Comparison of ENCODE assay signal across 10 mouse cellular contexts in the genomic region with DNA sequence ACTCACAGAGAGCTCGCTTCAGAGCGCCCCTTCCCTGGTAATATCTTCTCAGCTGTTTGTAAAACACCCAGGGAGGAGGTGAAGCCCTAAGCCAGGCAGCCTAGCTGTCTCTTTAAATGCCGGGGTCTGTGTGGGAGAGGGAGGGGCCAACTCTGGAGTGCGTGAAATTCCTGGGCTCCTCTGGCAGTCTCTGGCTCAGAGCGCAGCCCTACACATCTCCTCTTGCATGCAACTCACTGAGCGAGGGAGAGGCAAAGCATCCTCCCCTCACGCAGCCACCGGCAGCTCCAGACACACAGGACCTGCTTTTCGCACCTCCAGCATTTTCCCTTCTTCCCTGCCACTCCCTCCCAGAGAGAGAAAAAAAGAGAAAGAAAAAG. TPM values are rescaled to one million over a fixed set of nuclear protein-coding genes. Genes with fewer than 3 reads are reported as not detected.
DNase-seq lines count a peak whose midpoint lies in the region; ATAC-seq and TF ChIP-seq lines count a peak whose summit lies in the region.
"Had no signal": no experiment of that assay in that cellular context is flagged by ENCODE, and none has a peak within 500 bp of the region (broad histone marks: within the 10 kb centered on the region; RNA-seq: fewer than 3 reads in every experiment).

A gene (plus strand): TSS at position 186 of the 380 bp plus-strand sequence.

- WGBS in forebrain, embryonic 14.5 days = 1% methylated on average over 9 of the region's 9 CpGs
- under 1% methylated on average over 9 of the region's 9 CpGs for WGBS in kidney, adult 2 months
- WGBS in limb, embryonic 11.5 days = under 1% methylated on average over 9 of the region's 9 CpGs
- WGBS in neural tube, embryonic 13.5 days = 0% methylated on average over 9 of the region's 9 CpGs

- H3K4me3 ChIP-seq in forebrain, embryonic 14.5 days (ENCODE audit: low read depth, low read length) = peak within 1 kb of the TSS; percentile 45
- H3K4me3 ChIP-seq in kidney, adult 2 months (ENCODE audit: insufficient read depth, low read depth, low read length) = no peak within 1 kb of the TSS
- H3K4me3 ChIP-seq in limb, embryonic 11.5 days (ENCODE audit: low read depth, low read length) = no peak within 1 kb of the TSS
- H3K4me3 ChIP-seq in neural tube, embryonic 13.5 days = peak within 1 kb of the TSS; percentile 49
- H3K4me3 ChIP-seq: liver, embryonic 13.5 days had no signal

- TF ChIP-seq CTCF in kidney, adult 2 months (conservative IDR thresholded peaks at IDR 0.05; ENCODE audit: insufficient read depth, insufficient read length, low read depth, low read length) = no peak

- no peaks in the 10 kb centered on the region; the same call in 1 of the 2 replicates for H3K4me1 ChIP-seq in forebrain, embryonic 14.5 days (ENCODE audit: control insufficient read depth, insufficient read depth, low read length)
- no peaks in the 10 kb centered on the region for H3K4me1 ChIP-seq in kidney, adult 2 months (ENCODE audit: control insufficient read depth, insufficient read depth, low read length)
- no peaks in the 10 kb centered on the region for H3K4me1 ChIP-seq in limb, embryonic 11.5 days (ENCODE audit: control insufficient read depth, insufficient read depth, low read length)
- H3K4me1 ChIP-seq in neural tube, embryonic 13.5 days (replicated peaks) = peaks cover 11% of the 10 kb centered on the region
- H3K4me1 ChIP-seq: liver, embryonic 13.5 days had no signal

- DNase-seq in kidney, adult 11 months = peak; percentile 12
- no peak for DNase-seq in kidney, adult 8-10 months
- DNase-seq in forebrain, embryonic 14.5 days (ENCODE audit: low spot score) = peak; percentile 91
- DNase-seq in kidney, adult 2 months = peak; percentile 4
- DNase-seq in limb, embryonic 11.5 days (ENCODE audit: low spot score) = peak; percentile 58
- no peak for DNase-seq in spleen, adult 18-20 months
- DNase-seq in urinary bladder, postnatal 14 days (ENCODE audit: low spot score) = no peak
- DNase-seq: liver, embryonic 13.5 days had no signal

- ATAC-seq in forebrain, embryonic 14.5 days = peak; percentile 98
- ATAC-seq in limb, embryonic 11.5 days (ENCODE audit: insufficient number of reproducible peaks, low FRiP score, low TSS enrichment, low read depth) = peak; percentile 86
- peak; percentile 91 for ATAC-seq in neural tube, embryonic 13.5 days (ENCODE audit: low read depth)

- peak within 1 kb of the TSS; percentile 57 for H3K4me2 ChIP-seq in forebrain, embryonic 14.5 days (ENCODE audit: low read length)
- H3K4me2 ChIP-seq in limb, embryonic 11.5 days (ENCODE audit: low read depth, severe bottlenecking) = peak within 1 kb of the TSS; percentile 25
- H3K4me2 ChIP-seq in neural tube, embryonic 13.5 days = peak within 1 kb of the TSS; percentile 60
- H3K4me2 ChIP-seq: liver, embryonic 13.5 days had no signal

- peak within 1 kb of the TSS; percentile 61 for H3K9ac ChIP-seq in forebrain, embryonic 14.5 days (ENCODE audit: low read length)
- no peak within 1 kb of the TSS for H3K9ac ChIP-seq in limb, embryonic 11.5 days (ENCODE audit: low read length)
- peak within 1 kb of the TSS; percentile 72 for H3K9ac ChIP-seq in neural tube, embryonic 13.5 days
- H3K9ac ChIP-seq: liver, embryonic 13.5 days had no signal

- H3K36me3 ChIP-seq in forebrain, embryonic 14.5 days (ENCODE audit: control insufficient read depth, insufficient read depth, low read length) = no peaks in the 10 kb centered on the region
- H3K36me3 ChIP-seq in kidney, adult 2 months (ENCODE audit: control insufficient read depth, insufficient read depth, low read length) = no peaks in the 10 kb centered on the region
- no peaks in the 10 kb centered on the region for H3K36me3 ChIP-seq in limb, embryonic 11.5 days (ENCODE audit: control insufficient read depth, insufficient read depth, low read length)
- H3K36me3 ChIP-seq in neural tube, embryonic 13.5 days = no peaks in the 10 kb centered on the region
- H3K36me3 ChIP-seq: G1E; liver, embryonic 13.5 days had no signal

- TF ChIP-seq POLR2A in kidney, adult 2 months (IDR thresholded peaks at IDR 0.05; ENCODE audit: low read depth, low read length) = no peak

- no peaks in the 10 kb centered on the region for H3K9me3 ChIP-seq in forebrain, embryonic 14.5 days (replicated peaks; ENCODE audit: control insufficient read depth, low read length)
- no peaks in the 10 kb centered on the region for H3K9me3 ChIP-seq in limb, embryonic 11.5 days (ENCODE audit: control insufficient read depth, low read length)
- H3K9me3 ChIP-seq in neural tube, embryonic 13.5 days = no peaks in the 10 kb centered on the region
- H3K9me3 ChIP-seq: G1E; liver, embryonic 13.5 days had no signal

- no peak within 1 kb of the TSS; the same call in 1 of the 2 replicates for H3K27ac ChIP-seq in forebrain, embryonic 14.5 days (ENCODE audit: low read depth, low read length)
- no peak within 1 kb of the TSS for H3K27ac ChIP-seq in kidney, adult 2 months (ENCODE audit: insufficient read depth, low read depth, low read length)
- H3K27ac ChIP-seq in limb, embryonic 11.5 days (replicated peaks; ENCODE audit: low read depth, low read length) = no peak within 1 kb of the TSS
- 0 out of 2 replicates have a peak within 1 kb of the TSS, but pooled peaks have one; percentile 29 for H3K27ac ChIP-seq in neural tube, embryonic 13.5 days (replicated peaks)
- H3K27ac ChIP-seq: liver, embryonic 13.5 days had no signal

- no peaks in the 10 kb centered on the region for H3K27me3 ChIP-seq in forebrain, embryonic 14.5 days (replicated peaks; ENCODE audit: control insufficient read depth, insufficient read depth, low read length)
- no peaks in the 10 kb centered on the region; the same call in 1 of the 2 replicates for H3K27me3 ChIP-seq in kidney, adult 2 months (replicated peaks; ENCODE audit: control insufficient read depth, insufficient read depth, low read length)
- H3K27me3 ChIP-seq in limb, embryonic 11.5 days (ENCODE audit: control insufficient read depth, insufficient read depth, low read length) = no peaks in the 10 kb centered on the region
- H3K27me3 ChIP-seq in neural tube, embryonic 13.5 days = peaks cover 4% of the 10 kb centered on the region; the same call in 1 of the 2 replicates
- H3K27me3 ChIP-seq: liver, embryonic 13.5 days had no signal

RNA-seq across cellular contexts. Expression of the gene that starts here (rescaled TPM):
- polyA plus RNA-seq in forebrain, embryonic 14.5 days (2014; fragmentation: Nextera tagmentation; extraction: Ambion mirVana) = 39.6 and 67.6 TPM in 2 replicates
- 0.39 and 0.65 TPM in 2 replicates for polyA plus RNA-seq in kidney, adult 2 months (2012; rRNA removed)
- polyA plus RNA-seq in limb, embryonic 11.5 days (2014; fragmentation: Nextera tagmentation; extraction: Ambion mirVana) = 0.30 and 0.31 TPM in 2 replicates
- 68.6 and 69.7 TPM in 2 replicates for polyA plus RNA-seq in neural tube, embryonic 13.5 days (2015; fragmentation: Nextera tagmentation; extraction: Ambion mirVana)
- polyA plus RNA-seq: G1E had no signal

Comparison
In these comparisons a context has a peak if more than half of its experiments do, and no peak if none do; other contexts are left out.
1. RNA of the gene that starts here (polyA plus RNA-seq): 68.6 to 69.7 TPM in neural tube, embryonic 13.5 days and 39.6 to 67.6 TPM in forebrain, embryonic 14.5 days; 0.39 to 0.65 TPM in kidney, adult 2 months and 0.30 to 0.31 TPM in limb, embryonic 11.5 days; every median in the first group is over 10 times any median in the second.
2. DNase-seq: peak in kidney, adult 11 months (single experiment) and forebrain, embryonic 14.5 days (single experiment); none in kidney, adult 8-10 months (0 of 2), spleen, adult 18-20 months (0 of 2) and urinary bladder, postnatal 14 days (single experiment).
3. Peak in DNase-seq in kidney, adult 2 months; RNA of the gene not detected or under 1 TPM.
4. Peak in DNase-seq, ATAC-seq and H3K4me2 ChIP-seq in limb, embryonic 11.5 days; RNA of the gene not detected or under 1 TPM.
5. H3K4me3 ChIP-seq: peak in forebrain, embryonic 14.5 days (single experiment) and neural tube, embryonic 13.5 days (single experiment); none in kidney, adult 2 months (single experiment) and limb, embryonic 11.5 days (single experiment).
6. Peak in every context shown above with its lines, with median percentiles within 50 percentile points of each other: ATAC-seq and H3K4me2 ChIP-seq.